Mouse (Mus musculus) liver, embryonic 15.5 days (tissue): ENCODE measurements around the gene Nmnat2. TPM values are rescaled to one million over a fixed set of nuclear protein-coding genes. Genes with fewer than 3 reads are reported as not detected.

Experiments used
- ATAC-seq: fragments of 200-750 bp; cut with Nextera tagmentation; 2 replicates; pipeline ENCODE4 v1.8.0; 2017; ENCODE audit warnings: moderate number of reproducible peaks, mild to moderate bottlenecking, moderate library complexity; ENCODE audit not compliant: insufficient read depth
- H3K27ac ChIP-seq: fragments of 300-500 bp; sonication (generic); replicated peaks from 2 replicates; pipeline ENCODE4 v1.5.1; 2015; ENCODE audit warnings: mild to moderate bottlenecking, inconsistent platforms
- H3K27me3 ChIP-seq: fragments of 300-500 bp; sonication (generic); 2 replicates; pipeline ENCODE4 v1.6.1; 2015; ENCODE audit warnings: mild to moderate bottlenecking, inconsistent platforms
- H3K36me3 ChIP-seq: fragments of 300-500 bp; sonication (generic); replicated peaks from 2 replicates; pipeline ENCODE4 v1.6.1; 2015; ENCODE audit warnings: moderate library complexity, mild to moderate bottlenecking, inconsistent platforms
- H3K4me1 ChIP-seq: fragments of 300-500 bp; sonication (generic); replicated peaks from 2 replicates; pipeline ENCODE4 v1.6.1; 2015; ENCODE audit warnings: inconsistent platforms
- H3K4me2 ChIP-seq: fragments of 300-500 bp; sonication (generic); 2 replicates; pipeline ENCODE4 v1.6.1; 2015; ENCODE audit warnings: moderate library complexity, mild to moderate bottlenecking, inconsistent platforms
- H3K4me3 ChIP-seq: fragments of 300-500 bp; sonication (generic); replicated peaks from 2 replicates; pipeline ENCODE4 v1.5.1; 2015; ENCODE audit warnings: mild to moderate bottlenecking, inconsistent platforms
- H3K9ac ChIP-seq: fragments of 300-500 bp; sonication (generic); 2 replicates; pipeline ENCODE4 v1.6.1; 2015; ENCODE audit warnings: moderate library complexity, mild to moderate bottlenecking, inconsistent platforms
- H3K9me3 ChIP-seq: fragments of 300-500 bp; sonication (generic); replicated peaks from 2 replicates; pipeline ENCODE4 v1.6.1; 2016; ENCODE audit warnings: inconsistent platforms
- WGBS: fragments of 180-500 bp; shearing (Covaris S2); methylation state at CpG from one replicate; pipeline ENCODE4 v1.1.7; 2015; ENCODE audit warnings: mixed read lengths; ENCODE audit not compliant: insufficient replicate concordance; 5-methylcytosine and 5-hydroxymethylcytosine counted together
- polyA plus RNA-seq: library from polyadenylated mRNA; unstranded; fragments of >200 nt; fragmentation: Nextera tagmentation; extraction: Ambion mirVana; gene quantifications from 2 replicates; pipeline ENCODE4 v1.2.1, GENCODE M21; 2015

The Nmnat2 gene
- polyA plus RNA-seq, 1 experiment from 2014 or later = 0.05 TPM

DNA sequence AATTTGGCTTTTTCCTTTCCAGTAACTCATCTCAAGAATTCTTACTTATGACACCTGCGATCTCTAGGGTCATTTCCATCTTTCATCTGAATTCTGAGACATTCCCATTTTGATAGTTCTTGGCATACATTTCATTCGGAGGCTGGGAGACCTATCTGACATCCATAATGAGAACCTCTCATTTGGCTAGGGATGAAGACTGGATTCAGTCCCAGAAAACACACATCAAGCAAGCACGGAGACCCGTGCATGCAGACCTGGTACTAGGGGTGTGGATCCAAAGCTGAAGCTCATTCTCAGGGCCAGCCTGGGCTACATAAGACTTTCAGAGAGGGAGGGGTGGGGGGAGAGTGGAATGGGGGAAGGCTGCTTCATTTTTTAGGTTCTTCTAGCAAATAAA is 68.2 kb downstream of the Nmnat2 start:
- no peak overlapping the region for H3K4me2 ChIP-seq
- ATAC-seq = no peak
- H3K4me1 ChIP-seq = peaks cover 17% of the 10 kb centered on the region
- H3K27me3 ChIP-seq = no peaks in the 10 kb centered on the region
- H3K36me3 ChIP-seq = no peaks in the 10 kb centered on the region
- no peak overlapping the region for H3K4me3 ChIP-seq
- H3K27ac ChIP-seq = no peak overlapping the region
- no peak overlapping the region for H3K9ac ChIP-seq
- 62% methylated on average over 4 of the region's 4 CpGs for WGBS
- no peaks in the 10 kb centered on the region for H3K9me3 ChIP-seq

DNA sequence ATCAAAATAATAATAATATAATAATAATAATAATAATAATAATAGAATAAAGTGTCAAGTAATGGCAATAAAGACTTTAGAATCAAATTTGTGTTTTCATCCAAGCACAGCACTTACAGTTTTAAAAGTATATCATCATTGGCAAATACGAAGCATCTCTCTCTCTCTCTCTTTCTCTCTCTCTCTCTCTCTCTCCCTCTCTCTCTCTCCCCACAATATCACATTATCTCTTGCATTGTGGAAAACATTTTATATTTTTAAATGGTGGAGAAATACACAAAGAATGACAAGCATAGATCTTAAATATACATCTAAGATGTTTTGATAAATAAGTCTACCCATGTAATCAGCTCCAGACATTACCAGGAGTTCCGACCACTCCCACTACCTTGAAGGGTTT is 69.1 kb downstream of the Nmnat2 start:
- no peak for ATAC-seq
- Histone ChIP-seq H3K9ac (no peak overlapping the region), H3K4me1 (peaks cover 17% of the 10 kb centered on the region), H3K36me3 (no peaks in the 10 kb centered on the region), H3K27ac (no peak overlapping the region), H3K4me3 (no peak overlapping the region), H3K9me3 (no peaks in the 10 kb centered on the region), H3K4me2 (no peak overlapping the region), H3K27me3 (no peaks in the 10 kb centered on the region)
- WGBS = 60% methylated on average over 2 of the region's 2 CpGs

DNA sequence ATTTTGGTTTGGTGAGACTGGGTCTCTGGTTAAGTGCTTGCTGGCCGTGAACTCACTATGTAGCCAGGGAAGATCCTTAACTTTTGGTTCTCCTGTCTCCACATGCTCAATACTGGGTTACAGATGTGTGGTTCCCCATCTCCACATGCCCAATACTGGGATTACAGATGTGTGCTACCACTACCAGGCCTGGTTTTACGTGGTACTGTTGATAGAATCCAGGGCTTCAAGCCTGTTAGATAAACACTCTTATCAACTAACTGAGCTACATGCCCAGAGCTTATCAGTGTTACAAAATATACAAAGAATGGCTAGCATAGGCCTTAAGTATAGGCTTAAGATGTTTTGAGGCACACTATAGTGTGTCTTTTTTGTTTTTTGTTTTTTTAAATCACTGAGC is 69.7 kb downstream of the Nmnat2 start:
- 29% methylated on average over 2 of the region's 2 CpGs for WGBS
- ATAC-seq = peak; percentile 59
- peaks cover 17% of the 10 kb centered on the region for H3K4me1 ChIP-seq
- no peaks in the 10 kb centered on the region for H3K36me3 ChIP-seq
- H3K9ac ChIP-seq = no peak overlapping the region
- H3K4me3 ChIP-seq = no peak overlapping the region
- no peak overlapping the region for H3K4me2 ChIP-seq
- no peaks in the 10 kb centered on the region for H3K27me3 ChIP-seq
- no peaks in the 10 kb centered on the region for H3K9me3 ChIP-seq
- no peak overlapping the region for H3K27ac ChIP-seq

DNA sequence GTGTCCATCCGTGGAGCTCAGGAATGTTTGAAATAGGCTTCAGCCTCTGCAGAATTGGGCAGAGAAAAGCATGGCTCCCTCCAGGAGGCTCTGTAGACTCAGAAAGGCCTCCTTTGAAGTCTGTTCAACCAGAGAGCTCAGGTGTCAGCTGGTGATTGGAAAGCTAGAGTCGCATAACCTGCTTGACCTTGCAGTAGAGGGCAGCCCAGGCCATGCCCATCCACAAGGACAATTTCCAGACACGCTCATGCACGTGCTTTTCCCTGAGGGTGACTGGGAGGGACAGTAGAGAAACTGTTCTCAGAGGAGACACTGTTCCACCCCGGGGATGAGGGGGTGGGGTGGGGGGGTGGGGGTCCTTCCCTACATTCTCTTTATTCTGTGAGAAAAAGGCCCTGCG is 76.6 kb downstream of the Nmnat2 start:
- Histone ChIP-seq H3K4me2 (no peak overlapping the region), H3K9ac (no peak overlapping the region), H3K9me3 (no peaks in the 10 kb centered on the region), H3K27me3 (no peaks in the 10 kb centered on the region), H3K27ac (no peak overlapping the region), H3K4me3 (no peak overlapping the region), H3K36me3 (no peaks in the 10 kb centered on the region), H3K4me1 (peaks cover 5% of the 10 kb centered on the region; the same call in 1 of the 2 replicates)
- WGBS = 71% methylated on average over 6 of the region's 6 CpGs
- no peak for ATAC-seq

DNA sequence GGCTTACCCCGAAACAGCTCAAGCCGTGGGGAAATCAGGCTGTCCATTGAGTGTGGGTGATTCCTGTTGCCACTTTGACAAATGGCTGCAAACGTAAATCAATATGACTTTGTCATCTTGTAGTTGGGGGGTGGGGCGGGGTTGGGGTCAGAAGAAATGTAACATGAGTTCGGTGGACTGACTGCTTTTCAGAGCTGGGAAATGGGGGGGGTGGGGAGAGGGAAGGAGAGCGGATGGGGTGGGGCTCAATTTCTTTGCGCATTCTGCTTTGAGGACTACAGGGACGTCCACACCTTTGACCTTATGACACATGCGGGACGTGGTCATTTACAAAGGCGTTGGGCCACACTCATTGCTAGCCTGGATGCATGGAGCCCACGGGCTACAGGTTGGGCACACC is 77.2 kb downstream of the Nmnat2 start:
- Histone ChIP-seq H3K4me1 (peaks cover 5% of the 10 kb centered on the region; the same call in 1 of the 2 replicates), H3K36me3 (no peaks in the 10 kb centered on the region), H3K4me3 (no peak overlapping the region), H3K27me3 (no peaks in the 10 kb centered on the region), H3K4me2 (no peak overlapping the region), H3K27ac (no peak overlapping the region), H3K9ac (no peak overlapping the region), H3K9me3 (no peaks in the 10 kb centered on the region)
- 69% methylated on average over 12 of the region's 12 CpGs for WGBS
- ATAC-seq = no peak

DNA sequence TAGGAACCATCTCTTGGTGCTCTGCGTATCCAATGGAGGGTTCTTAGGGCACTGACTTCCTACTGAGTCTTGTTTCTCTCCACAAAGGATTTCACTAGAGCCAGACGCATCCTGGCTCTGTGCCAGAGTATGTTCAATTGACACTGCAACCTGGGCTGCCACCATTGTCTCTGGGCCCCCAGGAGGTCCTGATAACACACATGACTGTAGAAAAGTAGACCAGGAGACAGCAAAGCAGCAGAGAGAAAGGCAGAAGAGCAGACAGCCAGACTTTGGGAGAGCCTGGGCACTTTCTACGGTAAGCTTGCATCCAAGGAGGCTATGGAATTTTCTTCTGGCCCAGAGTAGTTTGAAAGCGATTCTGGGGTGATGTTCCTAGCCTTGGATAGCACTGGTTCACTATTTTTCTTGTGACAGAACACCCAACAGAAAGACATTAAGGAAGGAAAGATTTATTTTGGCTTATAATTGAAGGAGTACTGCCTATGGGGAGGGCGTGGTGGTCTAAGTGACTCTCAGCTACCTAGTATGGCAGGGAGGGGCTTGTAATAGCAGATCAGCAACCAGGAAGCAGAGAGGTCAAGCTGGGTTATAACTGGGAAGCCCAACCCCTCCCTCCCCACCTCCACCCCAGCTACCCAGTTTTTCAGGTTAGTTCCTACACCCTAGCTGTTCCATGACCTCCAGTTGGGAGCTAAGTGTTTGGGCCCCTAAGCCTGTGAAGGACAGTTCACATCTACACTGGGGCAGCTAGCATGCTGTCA is 78.5 kb downstream of the Nmnat2 start:
- ATAC-seq = no peak
- Histone ChIP-seq H3K9ac (no peak overlapping the region), H3K4me2 (no peak overlapping the region), H3K27me3 (no peaks in the 10 kb centered on the region), H3K27ac (no peak overlapping the region), H3K9me3 (no peaks in the 10 kb centered on the region), H3K36me3 (no peaks in the 10 kb centered on the region), H3K4me1 (peaks cover 5% of the 10 kb centered on the region; the same call in 1 of the 2 replicates), H3K4me3 (no peak overlapping the region)
- WGBS = 57% methylated on average over 5 of the region's 5 CpGs

DNA sequence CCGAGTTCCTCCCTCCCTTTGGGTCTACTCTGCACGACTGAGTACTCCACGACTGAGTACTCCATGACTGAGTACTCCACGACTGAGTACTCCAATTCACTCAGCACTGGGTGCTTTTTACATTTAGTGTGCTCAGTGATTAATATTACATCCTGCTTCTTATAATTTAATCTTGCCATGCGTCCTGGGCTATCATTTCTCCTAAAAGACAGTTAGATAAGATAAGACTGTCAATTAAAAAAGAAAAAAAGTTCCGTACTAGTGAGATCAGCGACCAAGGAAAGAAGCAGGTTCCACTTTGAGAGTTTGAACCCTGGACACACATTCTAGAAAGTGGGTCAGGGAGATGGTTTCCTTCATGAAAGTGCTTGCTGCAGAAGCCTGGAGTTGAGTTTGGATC is 79.3 kb downstream of the Nmnat2 start:
- Histone ChIP-seq H3K9ac (no peak overlapping the region), H3K36me3 (no peaks in the 10 kb centered on the region), H3K27me3 (no peaks in the 10 kb centered on the region), H3K4me1 (peaks cover 5% of the 10 kb centered on the region; the same call in 1 of the 2 replicates), H3K27ac (no peak overlapping the region), H3K4me3 (no peak overlapping the region), H3K4me2 (no peak overlapping the region), H3K9me3 (no peaks in the 10 kb centered on the region)
- 40% methylated on average over 7 of the region's 7 CpGs for WGBS
- ATAC-seq = no peak

DNA sequence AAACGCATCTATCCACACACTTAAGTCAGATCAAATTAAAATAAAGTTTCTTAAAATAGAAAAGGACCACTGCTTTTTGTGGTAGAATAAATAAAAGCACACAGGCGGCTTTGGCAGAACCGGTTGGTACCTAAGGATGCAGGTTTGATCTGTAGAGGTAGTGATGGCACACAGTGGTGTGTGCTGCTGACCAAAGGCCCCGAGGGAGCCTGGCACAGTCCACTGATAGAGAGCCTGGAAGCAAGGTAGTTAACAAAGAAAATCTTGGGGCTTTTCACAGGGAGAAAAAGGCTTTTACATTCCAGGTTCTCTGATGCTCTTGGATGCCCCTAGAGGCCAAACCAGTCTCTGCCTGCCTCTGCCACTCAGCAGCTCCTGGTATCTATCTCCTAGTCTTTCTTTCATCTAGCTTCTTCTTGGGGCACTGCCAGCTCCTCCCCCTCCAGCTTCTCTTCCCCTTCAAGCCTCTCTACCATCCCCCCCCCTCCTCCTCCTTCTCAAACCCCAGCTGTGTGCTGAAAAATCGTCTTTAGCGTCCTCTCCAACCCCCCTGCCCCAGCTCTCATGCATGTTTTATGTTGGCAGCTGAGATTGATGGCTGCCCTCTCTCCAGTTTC is 80.6 kb downstream of the Nmnat2 start:
- H3K27me3 ChIP-seq = no peaks in the 10 kb centered on the region
- peaks cover 5% of the 10 kb centered on the region; the same call in 1 of the 2 replicates for H3K4me1 ChIP-seq
- no peaks in the 10 kb centered on the region for H3K36me3 ChIP-seq
- H3K4me3 ChIP-seq = no peak overlapping the region
- H3K4me2 ChIP-seq = no peak overlapping the region
- H3K27ac ChIP-seq = no peak overlapping the region
- H3K9me3 ChIP-seq = no peaks in the 10 kb centered on the region
- H3K9ac ChIP-seq = no peak overlapping the region
- ATAC-seq = no peak
- 32% methylated on average over 6 of the region's 6 CpGs for WGBS

DNA sequence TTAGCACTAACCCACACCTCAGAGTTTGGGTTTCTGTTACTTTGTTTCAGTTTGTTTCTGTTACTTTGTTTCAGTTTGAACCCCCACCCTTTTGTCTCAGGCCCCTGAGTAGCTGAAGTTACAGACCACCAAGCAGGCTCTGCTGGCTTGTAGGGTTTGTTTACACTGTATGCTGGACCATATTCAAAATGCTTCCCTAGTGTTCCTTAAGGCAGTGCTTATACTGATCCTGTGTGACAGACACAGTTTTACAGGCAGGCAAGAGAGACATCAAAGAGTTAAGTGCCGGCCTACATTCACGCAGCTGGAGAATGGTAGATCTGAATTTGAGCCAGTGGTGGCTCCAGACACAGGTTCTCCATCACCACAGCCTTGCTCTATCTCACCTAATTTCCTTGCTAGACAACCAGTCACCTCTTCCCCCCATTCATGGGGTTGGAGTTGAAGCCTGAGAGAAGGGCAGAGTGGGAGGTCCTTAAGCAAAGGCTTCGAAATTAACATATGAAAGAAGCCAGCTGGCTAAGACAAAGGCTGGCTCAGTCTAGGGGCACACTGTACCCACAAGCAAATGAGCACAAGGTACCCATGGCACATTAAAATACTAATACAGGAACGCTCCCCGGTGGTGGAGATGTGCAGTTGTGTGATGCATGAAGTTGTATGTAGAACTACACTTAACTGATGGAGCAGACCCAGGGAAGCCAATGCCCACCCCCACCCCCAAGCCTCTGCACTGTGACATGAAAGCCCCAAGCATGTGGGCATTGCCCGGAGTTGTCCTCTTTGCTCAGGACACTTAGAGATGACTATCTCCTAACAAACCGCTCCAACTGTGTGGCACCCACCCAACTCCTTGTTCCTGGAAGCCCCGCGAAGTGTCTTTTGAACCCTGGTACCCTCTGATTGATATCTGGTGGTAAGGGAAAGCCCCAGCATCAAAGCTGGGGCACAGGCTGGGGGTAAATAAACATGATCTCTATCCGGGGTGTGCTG is 82.9 kb downstream of the Nmnat2 start:
- Histone ChIP-seq H3K4me1 (peaks cover 5% of the 10 kb centered on the region; the same call in 1 of the 2 replicates), H3K36me3 (no peaks in the 10 kb centered on the region), H3K9ac (no peak overlapping the region), H3K9me3 (no peaks in the 10 kb centered on the region), H3K27me3 (no peaks in the 10 kb centered on the region), H3K4me2 (no peak overlapping the region), H3K27ac (no peak overlapping the region), H3K4me3 (no peak overlapping the region)
- WGBS = 69% methylated on average over 10 of the region's 10 CpGs
- no peak for ATAC-seq

DNA sequence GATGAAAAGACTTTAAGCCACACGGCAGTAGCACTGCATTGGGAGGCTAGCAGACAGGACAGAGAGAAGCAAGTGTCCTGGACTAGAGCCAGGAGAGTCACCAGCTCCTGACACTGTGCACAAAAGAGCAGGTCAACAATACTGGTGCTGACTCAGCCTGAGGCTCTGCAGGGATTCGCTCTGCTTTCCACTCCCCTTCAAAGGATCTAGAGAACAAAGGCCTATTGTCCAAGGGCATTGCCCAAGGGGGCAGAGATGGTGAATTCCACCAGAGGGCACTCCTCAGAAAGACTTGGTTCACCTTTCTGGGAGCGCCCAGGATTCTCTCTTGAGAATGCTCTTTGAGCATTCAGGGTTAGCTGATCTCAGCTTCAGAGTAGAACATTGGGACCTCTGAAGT is 85.3 kb downstream of the Nmnat2 start:
- Histone ChIP-seq H3K9ac (no peak overlapping the region), H3K27ac (no peak overlapping the region), H3K36me3 (no peaks in the 10 kb centered on the region), H3K4me1 (no peaks in the 10 kb centered on the region), H3K27me3 (no peaks in the 10 kb centered on the region), H3K4me3 (no peak overlapping the region), H3K4me2 (no peak overlapping the region), H3K9me3 (no peaks in the 10 kb centered on the region)
- 43% methylated on average over 3 of the region's 3 CpGs for WGBS
- no peak for ATAC-seq

DNA sequence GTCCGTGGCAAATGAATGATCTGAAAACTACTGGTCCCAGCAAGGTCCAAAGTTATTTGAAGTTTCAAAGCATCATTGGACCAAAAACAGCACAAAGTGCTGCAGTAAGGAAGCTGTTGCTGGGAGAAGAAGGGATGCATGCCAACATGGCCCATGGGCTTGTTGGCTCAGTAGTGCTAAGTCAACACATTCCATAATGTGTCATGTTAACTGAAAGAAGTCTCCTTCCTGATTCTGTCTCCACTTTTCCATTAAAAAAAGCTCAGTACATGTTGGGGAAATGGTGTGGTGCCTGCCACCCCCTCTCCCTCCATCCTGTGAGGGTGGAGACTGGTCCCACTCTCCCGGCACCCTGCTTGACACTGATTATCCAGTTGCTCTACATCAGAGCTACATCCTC is 86.3 kb downstream of the Nmnat2 start:
- no peak overlapping the region for H3K4me3 ChIP-seq
- 61% methylated on average over 2 of the region's 2 CpGs for WGBS
- no peaks in the 10 kb centered on the region for H3K4me1 ChIP-seq

More for the DNA sequence above, 86.3 kb downstream of the Nmnat2 start:
- H3K27me3 ChIP-seq = peaks cover under 1% of the 10 kb centered on the region; the same call in 1 of the 2 replicates
- no peak for ATAC-seq
- H3K36me3 ChIP-seq = no peaks in the 10 kb centered on the region
- H3K9ac ChIP-seq = no peak overlapping the region
- no peaks in the 10 kb centered on the region for H3K9me3 ChIP-seq
- H3K27ac ChIP-seq = no peak overlapping the region
- H3K4me2 ChIP-seq = no peak overlapping the region
